Mouse (Mus musculus): ENCODE measurements around the gene Chst3.

GRCm38 (mm10) chr10:60245041-60245440 is 26.0 kb upstream of the Chst3 start:
- no peak for TF ChIP-seq GATA1 (IDR thresholded peaks at IDR 0.05; ENCODE audit: low read length)
- TF ChIP-seq TAL1 (IDR thresholded peaks at IDR 0.05; ENCODE audit: low read length): no peak

Measured in erythroblast, embryonic 14.5 days (primary cell).